Mouse (Mus musculus): ENCODE results near the gene Gm8797. TPM values are rescaled to one million over a fixed set of nuclear protein-coding genes. Genes with fewer than 3 reads are reported as not detected.
"Not testable (repeated sequence)": the region's sequence is repeated elsewhere in the genome, so short reads cannot be mapped to it uniquely, and the experiment has no call there.

The Gm8797 gene
- total RNA-seq (2021), result 10 to 100 TPM; 10.7 to 14.8 TPM
- long read RNA-seq, experiment 1, partial matches to known transcripts, result 0 of 2 reads
- long read RNA-seq, experiment 1, other reads (novel, unspliced or antisense), result 0 of 2 reads
- long read RNA-seq, experiment 2, transcript Gm8797-201 (1 exons, 490 nt), result major isoform, 6 of 6 reads
- long read RNA-seq, experiment 2, partial matches to known transcripts, result 0 of 6 reads
- long read RNA-seq, experiment 2, other reads (novel, unspliced or antisense), result 0 of 6 reads

DNA sequence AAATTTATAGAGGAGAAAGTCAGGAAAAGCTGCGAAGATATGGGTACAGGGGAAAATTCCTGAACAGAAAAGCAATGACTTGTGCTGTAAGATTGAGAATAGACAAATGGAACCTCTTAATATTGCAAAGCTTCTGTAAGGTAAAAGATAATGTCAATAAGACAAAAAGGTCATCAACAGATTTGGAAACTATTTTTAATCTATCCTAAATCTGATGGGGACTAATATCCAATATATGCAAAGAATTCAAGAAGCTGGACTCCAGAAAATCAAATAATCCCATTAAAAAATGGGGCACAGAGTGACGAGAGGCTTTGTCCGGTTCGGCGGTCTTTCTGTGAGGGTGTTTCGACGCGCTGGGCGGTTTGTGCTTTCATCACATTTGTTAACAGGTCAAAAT is at the start of gene Gm8797:
Gm8797 (plus strand) TSS at position 301 of the 400 bp plus-strand sequence.
- DNase-seq (ENCODE audit: low spot score in 2 of 2), result not testable (repeated sequence)

DNA sequence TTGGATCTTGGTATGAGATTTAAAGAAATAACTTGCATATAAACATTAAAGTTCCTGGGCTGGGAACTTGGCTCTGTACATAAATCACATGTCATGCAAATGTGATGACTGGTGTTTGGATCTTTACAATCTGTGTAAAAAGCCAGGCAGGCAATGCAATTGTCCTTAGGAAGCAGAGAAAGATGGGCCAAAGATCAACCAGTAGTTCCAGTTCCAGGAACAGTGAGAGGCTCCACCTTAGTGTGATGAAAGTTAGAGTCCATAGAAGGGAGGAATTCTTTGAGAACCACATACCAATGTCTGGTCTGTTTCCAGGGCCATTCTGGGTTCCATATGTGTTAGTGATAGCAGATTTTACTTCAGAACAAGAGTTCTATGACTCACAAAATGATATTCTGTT is 36.1 kb upstream of the Gm8797 start:
- no peak for DNase-seq (ENCODE audit: low spot score in 2 of 2)

DNA sequence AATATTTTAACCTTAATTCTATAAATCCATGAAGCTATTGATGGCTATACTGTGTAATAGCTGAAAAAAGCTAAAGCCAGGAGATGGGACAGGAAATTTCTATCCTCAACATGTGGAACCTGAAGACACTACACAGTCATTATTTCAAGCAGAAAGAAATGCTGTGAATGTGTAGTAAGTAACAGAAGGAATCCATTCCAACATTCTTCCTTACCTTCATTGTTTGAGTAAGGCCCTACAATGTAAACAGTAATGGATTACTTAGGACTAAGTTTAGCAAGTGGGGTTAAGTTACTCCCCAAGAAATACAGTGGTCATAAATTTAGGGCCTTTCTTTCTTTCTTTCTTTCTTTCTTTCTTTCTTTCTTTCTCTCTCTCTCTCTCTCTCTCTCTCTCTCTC is 17.7 kb upstream of the Gm8797 start:
- no peak for DNase-seq (ENCODE audit: low spot score in 2 of 2)

DNA sequence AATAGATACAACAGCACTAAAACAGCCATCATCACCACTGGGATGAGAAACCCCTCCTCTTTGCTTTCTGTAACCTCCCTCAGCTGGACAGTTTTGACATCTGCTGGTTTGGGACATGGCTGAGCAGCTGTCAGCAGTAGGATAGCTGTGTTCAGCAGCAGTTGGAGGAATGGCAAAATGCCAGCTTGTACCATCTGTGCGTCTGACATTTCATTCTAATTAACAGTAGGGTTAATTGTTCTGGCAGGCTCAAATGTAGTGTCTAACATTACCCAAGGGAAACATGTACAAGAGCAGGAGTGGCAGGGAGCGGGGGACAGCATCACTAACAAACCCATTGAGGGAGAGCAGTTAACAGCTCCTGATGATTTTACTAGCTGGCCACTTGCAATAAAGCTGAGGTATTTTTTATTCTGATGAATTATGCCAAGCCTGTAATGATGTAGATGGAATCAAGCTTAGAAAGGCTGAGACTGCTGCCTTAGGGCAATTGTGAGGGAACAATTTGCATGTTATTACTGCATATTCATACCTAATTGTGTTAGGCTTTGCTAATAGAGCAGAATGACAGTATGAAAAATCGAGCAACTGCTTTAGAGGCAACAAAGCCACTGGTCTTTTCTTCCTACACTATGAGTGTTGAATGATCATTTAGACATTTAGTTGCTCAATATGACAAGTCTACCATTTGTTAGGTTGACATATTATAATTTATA is 4.3 kb downstream of the Gm8797 start:
- DNase-seq (ENCODE audit: low spot score in 2 of 2), result peak; percentile 78 to 88

DNA sequence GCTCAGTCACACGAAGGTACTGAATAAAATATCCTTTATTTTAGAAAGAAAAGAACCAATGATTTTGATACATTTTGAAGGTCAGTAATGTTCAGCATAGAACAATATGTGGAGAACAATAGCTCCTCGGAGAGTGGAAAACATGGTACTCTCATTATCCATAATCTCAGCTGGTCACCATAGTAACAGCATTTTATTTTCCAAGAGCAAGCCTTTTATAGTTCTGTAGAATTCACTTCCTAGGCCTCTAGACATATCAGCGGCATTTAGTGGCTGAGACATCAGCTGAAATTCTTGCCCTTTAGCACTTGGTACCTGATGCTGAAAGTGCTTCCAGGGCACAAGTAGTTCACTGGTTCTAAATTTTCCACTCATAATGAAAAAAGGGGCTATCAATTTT is 15.7 kb downstream of the Gm8797 start:
- DNase-seq (ENCODE audit: low spot score in 2 of 2), result no peak

DNA sequence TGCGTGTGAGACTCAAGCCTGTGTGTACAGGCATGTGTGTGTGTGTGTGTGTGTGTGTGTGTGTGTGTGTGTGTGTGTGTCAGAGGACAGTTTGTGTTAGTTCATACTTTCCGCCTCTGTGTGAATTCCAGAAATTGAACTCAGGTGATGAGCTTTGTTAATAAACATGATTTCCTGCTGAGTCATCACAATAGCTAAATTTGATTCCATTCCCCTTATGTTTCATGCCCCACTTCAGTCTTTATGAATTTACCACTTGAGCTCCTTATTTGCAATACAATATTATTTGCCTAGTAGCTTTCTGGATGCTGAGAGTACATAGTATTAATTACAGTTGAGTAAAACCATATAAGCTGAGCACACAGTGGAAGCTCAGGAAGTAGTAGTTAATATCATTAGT is 26.3 kb downstream of the Gm8797 start:
- no peak for DNase-seq (ENCODE audit: low spot score in 2 of 2)

Measured in layer of hippocampus, postnatal 14 days (tissue).